Mouse (Mus musculus): Measurements from ENCODE around the gene Mreg. TPM values are rescaled to one million over a fixed set of nuclear protein-coding genes. Genes with fewer than 3 reads are reported as not detected.
A peak's percentile ranks its signal among the peaks of the same experiment; 100 is the strongest.
"Not testable (repeated sequence)": the region's sequence is repeated elsewhere in the genome, so short reads cannot be mapped to it uniquely, and the experiment has no call there.

Mreg gene
- polyA plus RNA-seq, 1 experiment from 2014 or later = 1.2 TPM

DNA sequence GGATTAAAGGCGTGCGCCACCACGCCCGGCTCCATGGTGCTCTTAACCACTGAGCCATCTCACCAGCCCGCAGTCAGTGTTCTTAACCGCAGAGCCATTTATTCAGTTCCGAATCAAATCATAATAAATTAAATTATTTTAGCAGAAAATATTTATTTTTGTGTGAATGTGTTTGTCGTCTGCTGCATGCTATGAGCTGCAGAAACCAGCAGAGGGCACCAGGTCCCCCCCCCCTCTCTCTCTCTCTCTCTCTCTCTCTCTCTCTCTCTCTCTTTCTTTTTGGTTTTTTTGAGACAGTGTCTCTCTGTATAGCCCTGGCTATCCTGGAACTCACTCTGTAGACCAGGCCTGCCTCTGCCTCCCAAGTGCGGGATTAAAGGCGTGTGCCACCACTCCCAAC, 20.5 kb upstream of the Mreg start:
- 82% methylated on average over 10 of the region's 10 CpGs for WGBS
- H3K27ac ChIP-seq (ENCODE audit: low read depth, low read length); H3K9me3 ChIP-seq (replicated peaks; ENCODE audit: control insufficient read depth, low read length); H3K4me3 ChIP-seq (ENCODE audit: low read depth, low read length); H3K9ac ChIP-seq (ENCODE audit: low read length); DNase-seq (ENCODE audit: low spot score); H3K4me2 ChIP-seq (ENCODE audit: low read length); H3K36me3 ChIP-seq (ENCODE audit: control insufficient read depth, insufficient read depth, low read length); H3K27me3 ChIP-seq (replicated peaks; ENCODE audit: control insufficient read depth, insufficient read depth, low read length); H3K4me1 ChIP-seq (ENCODE audit: control insufficient read depth, insufficient read depth, low read length); ATAC-seq: not testable (repeated sequence)

DNA sequence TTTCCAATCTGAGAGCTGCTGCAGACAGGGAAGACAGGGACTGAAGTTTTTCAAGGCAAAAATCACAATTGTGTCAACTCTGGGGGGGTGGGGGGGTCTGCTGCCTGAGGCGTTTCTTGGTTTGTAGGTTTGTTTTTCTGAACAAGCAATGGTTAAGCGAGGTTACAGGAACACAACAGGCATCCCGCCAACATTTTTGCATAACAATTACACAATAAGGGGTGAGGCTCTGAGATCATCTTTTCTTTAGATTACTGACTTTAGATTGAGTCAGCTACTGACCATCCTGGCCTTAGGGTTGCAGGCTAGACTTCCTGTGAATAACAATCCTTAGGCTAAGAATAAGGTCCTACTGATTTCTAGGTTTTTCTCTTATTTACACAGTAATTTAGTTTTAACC, 16.9 kb upstream of the Mreg start:
- H3K4me3 ChIP-seq (ENCODE audit: low read depth, low read length) = no peak overlapping the region
- no peaks in the 10 kb centered on the region for H3K9me3 ChIP-seq (replicated peaks; ENCODE audit: control insufficient read depth, low read length)
- no peak overlapping the region for H3K9ac ChIP-seq (ENCODE audit: low read length)
- ATAC-seq = no peak
- 16% methylated on average over 3 of the region's 3 CpGs for WGBS
- no peak for DNase-seq (ENCODE audit: low spot score)
- no peak overlapping the region for H3K27ac ChIP-seq (ENCODE audit: low read depth, low read length)
- H3K4me1 ChIP-seq (ENCODE audit: control insufficient read depth, insufficient read depth, low read length) = no peaks in the 10 kb centered on the region
- no peaks in the 10 kb centered on the region for H3K36me3 ChIP-seq (ENCODE audit: control insufficient read depth, insufficient read depth, low read length)
- H3K27me3 ChIP-seq (replicated peaks; ENCODE audit: control insufficient read depth, insufficient read depth, low read length) = 0 out of 2 replicates have a peak, but pooled peaks cover 9% of the 10 kb centered on the region
- H3K4me2 ChIP-seq (ENCODE audit: low read length) = no peak overlapping the region

GRCm38 (mm10) chr1:72227546-72227945, 15.4 kb upstream of the Mreg start:
- WGBS = 88% methylated on average over 5 of the region's 5 CpGs
- H3K4me2 ChIP-seq (ENCODE audit: low read length) = no peak overlapping the region
- H3K9ac ChIP-seq (ENCODE audit: low read length) = no peak overlapping the region
- H3K27me3 ChIP-seq (replicated peaks; ENCODE audit: control insufficient read depth, insufficient read depth, low read length) = 0 out of 2 replicates have a peak, but pooled peaks cover 5% of the 10 kb centered on the region
- no peak for DNase-seq (ENCODE audit: low spot score)
- no peak overlapping the region for H3K27ac ChIP-seq (ENCODE audit: low read depth, low read length)
- no peaks in the 10 kb centered on the region for H3K9me3 ChIP-seq (replicated peaks; ENCODE audit: control insufficient read depth, low read length)
- no peak overlapping the region for H3K4me3 ChIP-seq (ENCODE audit: low read depth, low read length)
- no peaks in the 10 kb centered on the region for H3K4me1 ChIP-seq (ENCODE audit: control insufficient read depth, insufficient read depth, low read length)
- no peak for ATAC-seq
- H3K36me3 ChIP-seq (ENCODE audit: control insufficient read depth, insufficient read depth, low read length) = no peaks in the 10 kb centered on the region

GRCm38 (mm10) chr1:72226887-72227481, 14.9 kb upstream of the Mreg start:
- Histone ChIP-seq H3K4me1 (ENCODE audit: control insufficient read depth, insufficient read depth, low read length) (no peaks in the 10 kb centered on the region), H3K27ac (ENCODE audit: low read depth, low read length) (no peak overlapping the region), H3K36me3 (ENCODE audit: control insufficient read depth, insufficient read depth, low read length) (no peaks in the 10 kb centered on the region), H3K4me3 (ENCODE audit: low read depth, low read length) (no peak overlapping the region), H3K27me3 (replicated peaks; ENCODE audit: control insufficient read depth, insufficient read depth, low read length) (0 out of 2 replicates have a peak, but pooled peaks cover 5% of the 10 kb centered on the region), H3K9me3 (replicated peaks; ENCODE audit: control insufficient read depth, low read length) (no peaks in the 10 kb centered on the region), H3K9ac (ENCODE audit: low read length) (no peak overlapping the region), H3K4me2 (ENCODE audit: low read length) (no peak overlapping the region)
- WGBS = 50% methylated on average over 4 of the region's 4 CpGs
- ATAC-seq = no peak
- DNase-seq (ENCODE audit: low spot score) = no peak

DNA sequence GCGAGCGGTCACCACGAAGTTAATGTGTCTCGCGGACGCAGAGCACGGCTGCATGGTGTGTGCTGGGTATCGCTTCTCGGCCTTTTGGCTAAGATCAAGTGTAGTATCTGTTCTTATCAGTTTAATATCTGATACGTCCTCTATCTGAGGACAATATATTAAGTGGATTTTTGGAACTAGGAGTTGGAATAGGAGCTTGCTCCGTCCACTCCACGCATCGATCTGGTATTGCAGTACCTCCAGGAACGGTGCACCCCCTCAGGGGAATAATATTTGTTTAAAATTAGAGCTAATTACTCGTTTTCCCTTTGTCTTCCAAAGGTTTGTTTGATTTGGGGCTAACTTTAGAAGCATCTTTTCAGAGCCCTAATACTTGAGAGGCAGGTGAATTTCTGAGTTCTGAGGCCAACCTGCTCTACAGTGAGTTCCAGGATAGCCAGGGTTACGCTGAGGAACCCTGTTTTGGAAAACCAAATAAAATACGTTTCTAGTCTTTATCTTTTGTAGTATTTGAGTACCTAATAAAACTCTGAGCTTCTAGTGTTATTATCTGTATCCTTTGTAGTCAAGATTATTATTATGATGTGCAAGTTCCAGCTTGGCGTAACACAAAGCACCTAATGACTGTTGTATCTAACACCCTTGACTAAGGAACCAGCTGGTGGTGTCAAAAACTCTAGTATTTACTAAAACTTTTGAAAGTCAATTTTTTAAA, 14.2 kb upstream of the Mreg start:
- DNase-seq (ENCODE audit: low spot score) = peak; percentile 87
- Histone ChIP-seq H3K9ac (ENCODE audit: low read length) (peak overlapping the region; percentile 60; the same call in 1 of the 2 replicates), H3K4me2 (ENCODE audit: low read length) (peak overlapping the region; percentile 63), H3K27ac (ENCODE audit: low read depth, low read length) (no peak overlapping the region), H3K36me3 (ENCODE audit: control insufficient read depth, insufficient read depth, low read length) (no peaks in the 10 kb centered on the region), H3K27me3 (replicated peaks; ENCODE audit: control insufficient read depth, insufficient read depth, low read length) (0 out of 2 replicates have a peak, but pooled peaks cover 5% of the 10 kb centered on the region), H3K9me3 (replicated peaks; ENCODE audit: control insufficient read depth, low read length) (no peaks in the 10 kb centered on the region), H3K4me3 (ENCODE audit: low read depth, low read length) (peak overlapping the region; percentile 37), H3K4me1 (ENCODE audit: control insufficient read depth, insufficient read depth, low read length) (no peaks in the 10 kb centered on the region)
- WGBS = under 1% methylated on average over 9 of the region's 18 CpGs
- ATAC-seq = peak; percentile 91

GRCm38 (mm10) chr1:72225720-72226171, 13.6 kb upstream of the Mreg start:
- H3K27me3 ChIP-seq (replicated peaks; ENCODE audit: control insufficient read depth, insufficient read depth, low read length) = not testable (repeated sequence)
- under 1% methylated on average over 25 of the region's 31 CpGs for WGBS

DNA sequence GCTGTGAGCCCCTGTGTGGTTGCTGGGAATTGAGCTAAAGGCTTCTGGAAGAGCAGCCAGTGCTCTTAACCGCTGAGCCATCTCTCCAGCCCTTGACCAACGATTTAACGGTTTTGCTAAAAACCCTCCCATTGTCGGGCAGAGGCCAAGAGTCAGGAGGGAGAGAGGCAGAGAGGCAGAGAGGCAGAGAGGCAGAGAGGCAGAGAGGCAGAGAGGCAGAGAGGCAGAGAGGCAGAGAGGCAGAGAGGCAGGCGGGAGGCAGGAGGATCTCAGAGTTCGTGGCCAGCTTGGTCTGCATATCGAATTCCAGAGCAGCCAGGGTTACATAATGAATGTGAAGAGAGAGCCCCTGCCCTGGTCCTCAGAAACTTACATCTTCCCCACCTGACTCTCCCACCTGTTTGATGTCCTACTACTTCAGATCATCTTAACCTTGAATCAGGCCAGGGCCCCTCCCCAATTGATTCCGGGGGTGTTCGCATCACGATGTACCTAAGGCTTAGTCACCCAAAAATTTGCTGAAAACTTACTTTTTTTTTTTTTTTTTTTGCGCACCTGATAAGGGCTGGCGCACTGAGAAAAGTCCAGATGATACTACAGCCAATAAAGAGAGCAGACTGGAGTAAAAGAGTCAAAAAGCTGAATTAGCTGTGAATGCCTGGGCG, 13.1 kb upstream of the Mreg start:
- Histone ChIP-seq H3K27ac (ENCODE audit: low read depth, low read length) (no peak overlapping the region), H3K9ac (ENCODE audit: low read length) (peak overlapping the region; percentile 60), H3K4me2 (ENCODE audit: low read length) (peak overlapping the region; percentile 63), H3K4me3 (ENCODE audit: low read depth, low read length) (peak overlapping the region; percentile 37), H3K4me1 (ENCODE audit: control insufficient read depth, insufficient read depth, low read length) (no peaks in the 10 kb centered on the region), H3K36me3 (ENCODE audit: control insufficient read depth, insufficient read depth, low read length) (no peaks in the 10 kb centered on the region), H3K27me3 (replicated peaks; ENCODE audit: control insufficient read depth, insufficient read depth, low read length) (0 out of 2 replicates have a peak, but pooled peaks cover 5% of the 10 kb centered on the region), H3K9me3 (replicated peaks; ENCODE audit: control insufficient read depth, low read length) (no peaks in the 10 kb centered on the region)
- WGBS = 6% methylated on average over 13 of the region's 13 CpGs
- ATAC-seq (no peak), DNase-seq (ENCODE audit: low spot score) (no peak)

More at GRCm38 (mm10) chr1:72225720-72226171, 13.6 kb upstream of the Mreg start:
- H3K4me1 ChIP-seq (ENCODE audit: control insufficient read depth, insufficient read depth, low read length); H3K9me3 ChIP-seq (replicated peaks; ENCODE audit: control insufficient read depth, low read length); H3K27ac ChIP-seq (ENCODE audit: low read depth, low read length); H3K36me3 ChIP-seq (ENCODE audit: control insufficient read depth, insufficient read depth, low read length): not testable (repeated sequence)
- peak overlapping the region; percentile 37 for H3K4me3 ChIP-seq (ENCODE audit: low read depth, low read length)
- H3K4me2 ChIP-seq (ENCODE audit: low read length) = peak overlapping the region; percentile 63
- H3K9ac ChIP-seq (ENCODE audit: low read length) = peak overlapping the region; percentile 60
- DNase-seq (ENCODE audit: low spot score) (peak; percentile 89), ATAC-seq (peak; percentile 92)

DNA sequence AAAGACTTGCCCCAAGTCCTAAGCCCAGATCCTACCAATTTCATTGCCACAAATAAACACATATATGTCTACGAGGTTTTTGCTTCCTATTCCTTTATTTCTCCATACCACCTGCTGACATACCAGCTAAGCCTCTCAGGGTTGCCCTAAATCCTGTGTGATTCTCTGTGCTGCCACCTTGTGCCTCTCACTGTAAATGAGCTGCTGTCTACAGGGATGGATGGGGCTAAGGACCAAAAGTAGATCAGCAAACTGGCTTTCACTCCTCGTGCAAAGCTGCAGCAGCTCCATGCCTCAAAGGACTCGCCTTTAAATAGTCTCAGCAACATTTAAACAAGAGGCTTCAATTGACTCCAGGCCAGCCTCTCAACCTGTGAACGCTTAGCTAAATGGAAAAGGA, 7.9 kb upstream of the Mreg start:
- Histone ChIP-seq H3K4me1 (ENCODE audit: control insufficient read depth, insufficient read depth, low read length) (no peaks in the 10 kb centered on the region), H3K9me3 (replicated peaks; ENCODE audit: control insufficient read depth, low read length) (no peaks in the 10 kb centered on the region), H3K27me3 (replicated peaks; ENCODE audit: control insufficient read depth, insufficient read depth, low read length) (no peaks in the 10 kb centered on the region), H3K27ac (ENCODE audit: low read depth, low read length) (no peak overlapping the region), H3K36me3 (ENCODE audit: control insufficient read depth, insufficient read depth, low read length) (no peaks in the 10 kb centered on the region), H3K4me3 (ENCODE audit: low read depth, low read length) (no peak overlapping the region), H3K4me2 (ENCODE audit: low read length) (no peak overlapping the region), H3K9ac (ENCODE audit: low read length) (no peak overlapping the region)
- ATAC-seq = peak; percentile 51; the same call in 1 of the 2 replicates
- peak; percentile 62 for DNase-seq (ENCODE audit: low spot score)
- WGBS = 13% methylated on average over 4 of the region's 4 CpGs
